Mouse (Mus musculus) lung, adult 18-20 months (tissue): ENCODE data around the gene Gm8281.
"Not testable (repeated sequence)": the region's sequence is repeated elsewhere in the genome, so short reads cannot be mapped to it uniquely, and the experiment has no call there.

Experiments used
- DNase-seq, 2 experiments: peaks; one replicate each; pipeline ENCODE4 v3.0.0; 2022; ENCODE audit warnings: mixed read lengths in 2 of 2

Gene Gm8281

DNA sequence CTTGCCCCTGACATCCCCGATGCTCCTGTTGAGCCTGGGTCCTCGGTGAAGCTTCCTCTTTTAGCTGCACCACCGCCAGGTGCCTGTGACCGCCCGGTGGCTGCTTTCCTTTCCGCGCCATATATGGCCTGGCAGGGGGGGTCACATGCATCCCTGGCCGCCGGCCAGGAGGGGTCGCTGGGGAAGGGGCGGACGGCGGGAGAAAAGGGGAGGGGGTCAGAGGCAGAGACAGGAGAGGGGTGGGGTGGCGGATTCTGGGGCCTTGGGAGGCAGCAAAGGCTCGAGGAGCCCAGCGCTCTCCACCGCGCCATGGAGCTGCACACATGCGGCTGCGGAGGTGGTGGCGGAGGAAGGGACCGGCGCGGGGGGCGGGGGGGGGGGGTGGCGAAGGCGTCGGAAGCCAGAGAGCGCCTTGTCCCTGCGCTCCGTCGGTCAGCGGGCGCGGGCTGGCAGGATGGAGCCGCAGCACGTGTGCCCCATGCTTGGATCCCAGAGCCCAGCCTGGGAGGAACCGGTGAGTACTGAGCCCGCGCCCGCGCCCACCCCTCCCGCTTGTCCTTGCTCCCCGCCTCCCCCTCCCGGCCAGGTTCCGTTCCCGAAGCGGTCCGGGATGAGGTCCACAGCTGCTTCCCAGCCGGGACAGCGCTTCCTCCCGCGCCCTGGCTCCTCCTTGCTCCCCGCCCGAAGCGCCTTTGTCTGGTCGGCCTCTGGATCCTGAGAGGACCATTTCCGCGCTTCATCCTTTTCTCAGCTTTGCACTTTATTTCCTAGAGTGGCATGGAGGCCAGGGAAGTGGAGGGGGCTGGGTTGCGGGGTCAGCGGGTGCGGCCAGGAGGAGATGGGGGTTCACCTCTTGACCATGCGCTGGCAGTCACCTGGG lies at the start of gene Gm8281:
Gm8281 (plus strand) TSS at position 430 of the 880 bp plus-strand sequence.
- DNase-seq, result not testable (repeated sequence)

DNA sequence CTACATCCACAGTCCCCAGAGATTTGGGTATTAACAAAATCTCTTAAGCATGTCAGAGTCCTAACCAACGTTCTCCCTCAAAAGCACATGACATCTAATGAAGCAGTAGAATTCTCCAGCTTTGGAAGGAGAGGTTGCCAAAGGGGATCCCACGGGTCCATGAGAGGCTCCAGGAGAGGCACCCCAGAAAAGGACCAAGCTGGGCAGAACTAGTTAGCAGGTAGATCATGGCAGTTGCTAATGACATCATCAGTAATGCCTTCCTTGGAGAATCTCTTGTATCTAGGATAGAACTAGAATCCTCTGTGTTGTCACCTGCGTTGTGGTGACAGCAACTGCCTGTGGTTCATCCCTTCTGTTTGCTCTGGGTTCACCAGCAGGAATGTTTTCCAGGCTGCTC lies 20.5 kb upstream of the Gm8281 start, which contains the start of gene 4930555G01Rik:
4930555G01Rik (plus strand) TSS at position 301 of the 400 bp plus-strand sequence.
- DNase-seq, result not testable (repeated sequence)

GRCm38 (mm10) chr14:5131219-5131618 lies 60.4 kb downstream of the Gm8281 start, which contains the start of gene Gm8279:
Gene Gm8279 (plus strand): TSS chr14:5131519.
- not testable (repeated sequence) for DNase-seq
